Mouse (Mus musculus): ENCODE data around the gene Pus7. TPM values are rescaled to one million over a fixed set of nuclear protein-coding genes. Genes with fewer than 3 reads are reported as not detected.

Gene Pus7
- polyA plus RNA-seq, 1 experiment = not detected

DNA sequence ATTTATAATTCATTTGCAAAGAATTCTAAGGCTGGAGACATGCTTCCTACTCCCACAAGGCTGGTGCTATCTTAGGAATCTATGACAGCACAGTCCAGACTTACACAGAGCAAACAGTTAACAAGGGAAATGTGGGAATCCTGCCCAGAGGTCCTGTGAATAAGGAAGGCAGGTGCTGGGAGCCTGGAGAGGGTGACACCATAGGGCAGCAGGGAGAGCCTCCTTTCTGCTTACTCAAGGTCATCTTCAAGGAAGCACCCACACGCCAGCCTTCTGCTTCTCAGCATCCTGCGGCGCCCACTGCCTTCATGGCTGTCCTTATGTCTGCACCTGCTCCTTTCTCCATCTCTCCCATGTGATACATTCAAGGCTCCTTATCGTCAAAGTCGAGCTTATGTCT, 19.0 kb downstream of the Pus7 start:
- TF ChIP-seq CTCF (IDR thresholded peaks at IDR 0.05; ENCODE audit: insufficient read depth, low read depth, low read length) = no peak
- TF ChIP-seq POLR2A (IDR thresholded peaks at IDR 0.05; ENCODE audit: insufficient read depth, low read depth, low read length) = no peak
- no peak overlapping the region for H3K4me3 ChIP-seq (ENCODE audit: insufficient read depth, low read depth, low read length)
- peaks cover 3% of the 10 kb centered on the region; the same call in 1 of the 2 replicates for H3K4me1 ChIP-seq (ENCODE audit: control insufficient read depth, insufficient read depth, low read length)
- 79% methylated on average over 5 of the region's 5 CpGs for WGBS
- H3K27ac ChIP-seq (ENCODE audit: insufficient read depth, low read depth, low read length) = no peak overlapping the region

DNA sequence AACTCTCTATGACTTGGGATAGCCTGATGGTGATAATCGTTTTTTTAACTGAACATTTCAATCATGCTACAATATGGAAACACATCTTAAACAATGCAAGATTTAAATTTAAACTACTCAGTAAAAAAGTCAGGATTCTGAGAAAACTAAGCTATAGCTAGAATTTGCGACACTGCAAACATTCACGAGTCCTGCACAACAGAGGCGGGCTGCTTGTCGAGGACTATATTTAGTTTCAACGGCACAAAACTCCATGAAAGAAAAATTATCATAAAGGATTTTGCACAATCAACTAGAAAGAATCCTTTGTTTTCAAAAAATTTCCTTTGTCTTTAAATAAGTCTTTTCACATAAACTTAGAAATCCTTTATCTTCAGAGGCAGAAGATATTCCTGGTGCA, 21.0 kb downstream of the Pus7 start:
- no peak overlapping the region for H3K27ac ChIP-seq (ENCODE audit: insufficient read depth, low read depth, low read length)
- peaks cover 3% of the 10 kb centered on the region; the same call in 1 of the 2 replicates for H3K4me1 ChIP-seq (ENCODE audit: control insufficient read depth, insufficient read depth, low read length)
- TF ChIP-seq POLR2A (IDR thresholded peaks at IDR 0.05; ENCODE audit: insufficient read depth, low read depth, low read length) (no peak), CTCF (IDR thresholded peaks at IDR 0.05; ENCODE audit: insufficient read depth, low read depth, low read length) (no peak)
- 79% methylated on average over 6 of the region's 6 CpGs for WGBS
- no peak overlapping the region for H3K4me3 ChIP-seq (ENCODE audit: insufficient read depth, low read depth, low read length)

DNA sequence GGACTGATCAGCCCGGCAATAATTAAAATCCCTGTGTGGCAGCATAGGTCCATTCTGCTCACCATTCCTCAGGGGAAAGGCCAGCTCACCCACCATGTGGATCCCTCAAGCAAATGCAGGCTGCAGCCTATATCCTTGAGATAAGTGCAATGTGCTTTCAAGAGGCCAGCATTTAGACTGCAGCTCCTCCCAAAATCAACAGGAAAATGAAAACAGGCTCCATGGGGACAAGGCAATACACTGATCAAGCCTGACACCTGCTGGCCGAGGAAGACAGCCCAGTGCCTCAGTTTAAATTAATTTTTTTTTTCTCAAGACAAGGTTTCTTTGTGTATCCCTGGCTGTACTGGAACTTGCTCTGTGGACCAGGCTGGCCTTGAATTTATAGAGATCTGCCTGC, 24.9 kb downstream of the Pus7 start:
- no peak overlapping the region for H3K4me3 ChIP-seq (ENCODE audit: insufficient read depth, low read depth, low read length)
- no peak overlapping the region for H3K27ac ChIP-seq (ENCODE audit: insufficient read depth, low read depth, low read length)
- peak; percentile 35; the same call in 1 of the 2 replicates for TF ChIP-seq CTCF (IDR thresholded peaks at IDR 0.05; ENCODE audit: insufficient read depth, low read depth, low read length)
- no peak for TF ChIP-seq POLR2A (IDR thresholded peaks at IDR 0.05; ENCODE audit: insufficient read depth, low read depth, low read length)
- H3K4me1 ChIP-seq (ENCODE audit: control insufficient read depth, insufficient read depth, low read length) = no peaks in the 10 kb centered on the region
- WGBS = 19% methylated on average over 2 of the region's 2 CpGs

DNA sequence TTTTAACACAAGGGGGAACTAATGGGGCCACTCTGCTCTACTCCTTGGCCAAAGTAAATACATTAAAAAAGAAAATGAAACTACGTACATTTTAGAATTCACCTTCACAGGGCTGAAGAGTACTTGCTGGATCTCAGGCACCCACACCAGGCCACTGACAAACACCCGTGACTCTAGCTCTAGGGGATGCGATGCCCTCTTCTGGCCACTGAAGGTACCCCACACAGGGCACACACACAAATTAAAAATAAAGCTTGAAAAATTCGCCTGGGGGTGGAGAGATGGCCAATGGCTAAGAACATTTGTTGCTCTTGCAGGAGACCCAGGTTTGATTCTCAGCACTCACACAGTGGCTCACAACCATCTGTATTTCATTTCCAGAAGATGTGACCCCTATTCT, 27.1 kb downstream of the Pus7 start:
- Histone ChIP-seq H3K27ac (ENCODE audit: insufficient read depth, low read depth, low read length) (no peak overlapping the region), H3K4me3 (ENCODE audit: insufficient read depth, low read depth, low read length) (no peak overlapping the region), H3K4me1 (ENCODE audit: control insufficient read depth, insufficient read depth, low read length) (no peaks in the 10 kb centered on the region)
- 96% methylated on average over 4 of the region's 4 CpGs for WGBS
- TF ChIP-seq CTCF (IDR thresholded peaks at IDR 0.05; ENCODE audit: insufficient read depth, low read depth, low read length) (no peak), POLR2A (IDR thresholded peaks at IDR 0.05; ENCODE audit: insufficient read depth, low read depth, low read length) (no peak)

DNA sequence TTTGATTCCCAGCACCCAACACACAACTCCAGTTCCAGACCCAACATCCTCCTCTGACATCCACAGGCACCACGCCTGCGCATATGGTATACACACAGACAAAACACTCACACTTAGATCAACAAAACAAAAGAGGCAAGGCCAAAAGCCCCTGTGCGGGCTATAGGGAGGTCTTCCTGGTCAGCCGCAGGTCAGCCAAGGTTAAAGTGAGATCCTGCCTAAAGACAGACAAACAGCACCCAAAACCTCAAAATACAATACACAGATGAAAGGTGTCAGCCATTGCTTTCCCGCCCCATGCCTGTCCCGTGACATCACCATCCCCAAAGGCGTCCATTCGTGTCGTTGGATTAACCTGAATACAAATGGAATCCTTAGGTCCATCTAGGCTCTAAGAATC, 27.9 kb downstream of the Pus7 start:
- Histone ChIP-seq H3K4me3 (ENCODE audit: insufficient read depth, low read depth, low read length) (no peak overlapping the region), H3K4me1 (ENCODE audit: control insufficient read depth, insufficient read depth, low read length) (no peaks in the 10 kb centered on the region), H3K27ac (ENCODE audit: insufficient read depth, low read depth, low read length) (no peak overlapping the region)
- TF ChIP-seq CTCF (IDR thresholded peaks at IDR 0.05; ENCODE audit: insufficient read depth, low read depth, low read length) (no peak), POLR2A (IDR thresholded peaks at IDR 0.05; ENCODE audit: insufficient read depth, low read depth, low read length) (no peak)
- WGBS = 98% methylated on average over 9 of the region's 9 CpGs

DNA sequence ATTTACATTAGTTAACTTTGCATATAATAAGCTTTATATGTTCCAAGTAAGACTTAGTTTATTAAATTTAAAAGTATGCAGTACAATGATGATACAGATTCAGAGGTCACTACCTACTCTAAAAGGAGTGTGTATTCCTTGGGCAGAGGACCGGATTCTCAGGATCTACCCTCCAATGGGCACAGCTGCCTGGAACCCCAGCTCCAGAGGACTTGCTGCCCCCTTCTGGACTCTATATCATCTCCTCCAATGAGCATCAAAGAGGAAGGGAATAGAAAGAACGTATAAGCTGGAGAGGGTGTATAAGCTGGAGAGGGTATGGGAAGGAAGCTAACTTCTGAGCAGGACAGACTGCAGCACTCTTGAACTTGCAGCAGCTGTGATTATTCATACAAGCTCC, 33.6 kb downstream of the Pus7 start:
- H3K27ac ChIP-seq (ENCODE audit: insufficient read depth, low read depth, low read length) = no peak overlapping the region
- TF ChIP-seq CTCF (IDR thresholded peaks at IDR 0.05; ENCODE audit: insufficient read depth, low read depth, low read length) (no peak), POLR2A (IDR thresholded peaks at IDR 0.05; ENCODE audit: insufficient read depth, low read depth, low read length) (no peak)
- 52% methylated on average over 2 of the region's 2 CpGs for WGBS
- H3K4me3 ChIP-seq (ENCODE audit: insufficient read depth, low read depth, low read length) = no peak overlapping the region
- H3K4me1 ChIP-seq (ENCODE audit: control insufficient read depth, insufficient read depth, low read length) = no peaks in the 10 kb centered on the region

DNA sequence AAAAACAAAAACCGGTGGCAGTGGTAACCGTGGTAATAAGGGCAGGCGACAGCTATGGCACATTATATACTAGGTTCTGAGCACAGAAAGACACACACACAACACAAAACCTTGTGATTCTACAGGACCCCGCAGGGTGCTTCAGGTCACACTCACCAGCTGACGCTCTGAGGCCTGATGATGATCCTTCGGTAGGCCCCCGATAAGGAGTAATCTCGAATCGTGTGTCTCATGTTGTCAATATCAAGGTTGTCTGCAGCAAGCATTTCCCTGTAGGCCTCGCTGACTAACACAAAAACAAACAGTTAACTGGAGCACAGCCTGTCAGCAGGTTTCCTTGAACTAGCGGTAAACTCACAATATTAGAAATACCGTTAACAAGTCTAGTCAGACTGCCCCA, 40.2 kb downstream of the Pus7 start:
- Histone ChIP-seq H3K27ac (ENCODE audit: insufficient read depth, low read depth, low read length) (no peak overlapping the region), H3K4me3 (ENCODE audit: insufficient read depth, low read depth, low read length) (no peak overlapping the region), H3K4me1 (ENCODE audit: control insufficient read depth, insufficient read depth, low read length) (no peaks in the 10 kb centered on the region)
- TF ChIP-seq POLR2A (IDR thresholded peaks at IDR 0.05; ENCODE audit: insufficient read depth, low read depth, low read length) = no peak
- TF ChIP-seq CTCF (IDR thresholded peaks at IDR 0.05; ENCODE audit: insufficient read depth, low read depth, low read length) = no peak
- WGBS = 96% methylated on average over 12 of the region's 12 CpGs

DNA sequence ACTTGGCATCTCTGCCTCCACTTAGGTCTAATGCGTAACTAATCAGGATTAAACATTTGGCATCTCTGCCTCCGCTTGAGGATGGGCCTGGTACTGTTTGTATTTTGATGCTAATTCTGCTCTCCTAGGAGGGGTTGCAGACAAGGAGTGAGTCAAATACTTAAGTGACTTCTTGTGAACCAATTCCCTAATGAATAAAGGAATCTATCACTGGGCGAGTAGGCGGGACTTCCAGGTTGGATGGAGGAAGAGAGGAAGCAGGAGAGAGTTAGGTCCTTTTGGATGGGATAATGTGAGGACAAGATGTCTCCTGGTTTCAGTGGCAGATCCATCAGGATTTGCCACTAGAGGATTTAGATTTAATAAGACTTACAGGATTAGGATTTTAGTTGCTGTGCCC, 46.4 kb downstream of the Pus7 start:
- 67% methylated on average over 4 of the region's 4 CpGs for WGBS
- Histone ChIP-seq H3K4me3 (ENCODE audit: insufficient read depth, low read depth, low read length) (no peak overlapping the region), H3K27ac (ENCODE audit: insufficient read depth, low read depth, low read length) (no peak overlapping the region), H3K4me1 (ENCODE audit: control insufficient read depth, insufficient read depth, low read length) (no peaks in the 10 kb centered on the region)
- TF ChIP-seq CTCF (IDR thresholded peaks at IDR 0.05; ENCODE audit: insufficient read depth, low read depth, low read length) (no peak), POLR2A (IDR thresholded peaks at IDR 0.05; ENCODE audit: insufficient read depth, low read depth, low read length) (no peak)

DNA sequence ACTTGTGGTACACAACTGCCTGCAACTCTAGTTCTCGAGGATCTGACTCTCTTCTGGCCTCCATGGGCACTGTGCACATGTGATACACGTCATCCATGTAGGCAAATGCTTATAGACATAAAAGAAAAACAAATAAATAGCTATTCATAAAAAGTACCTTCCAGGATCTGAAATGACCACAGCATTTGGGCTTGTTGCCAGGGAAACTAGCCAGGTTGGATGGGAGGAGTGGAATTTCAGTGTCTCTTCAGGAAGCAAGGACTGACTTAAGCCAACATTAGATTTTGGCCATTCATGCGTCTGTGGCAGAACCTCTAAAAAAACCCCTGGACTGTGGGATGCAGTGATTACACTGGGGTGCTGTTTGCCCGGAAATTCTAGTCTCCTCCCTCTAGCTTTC, 47.1 kb downstream of the Pus7 start:
- 70% methylated on average over 4 of the region's 4 CpGs for WGBS
- no peak for TF ChIP-seq CTCF (IDR thresholded peaks at IDR 0.05; ENCODE audit: insufficient read depth, low read depth, low read length)
- TF ChIP-seq POLR2A (IDR thresholded peaks at IDR 0.05; ENCODE audit: insufficient read depth, low read depth, low read length) = no peak

DNA sequence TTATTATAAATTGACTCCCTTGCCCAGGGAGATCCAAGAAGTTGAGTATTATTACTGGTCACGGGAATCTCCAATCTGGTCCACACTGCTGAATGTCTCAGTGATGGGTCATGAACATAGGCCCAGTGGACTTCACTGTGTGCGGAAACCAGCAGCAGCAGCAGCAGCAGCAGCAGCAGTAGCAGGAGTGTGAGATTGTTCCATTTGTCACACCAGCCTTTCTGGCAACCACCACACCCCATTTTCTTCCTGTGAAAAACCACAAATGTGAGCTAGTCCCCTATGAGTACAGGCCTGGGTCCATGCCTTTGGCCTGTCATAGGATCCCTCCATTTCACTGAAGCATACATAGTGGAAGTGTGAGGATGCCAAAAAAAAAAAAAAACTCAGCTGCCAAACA, 61.6 kb downstream of the Pus7 start:
- Histone ChIP-seq H3K27ac (ENCODE audit: insufficient read depth, low read depth, low read length) (no peak overlapping the region), H3K4me3 (ENCODE audit: insufficient read depth, low read depth, low read length) (no peak overlapping the region), H3K4me1 (ENCODE audit: control insufficient read depth, insufficient read depth, low read length) (no peaks in the 10 kb centered on the region)
- WGBS = 98% methylated on average over 2 of the region's 2 CpGs
- TF ChIP-seq POLR2A (IDR thresholded peaks at IDR 0.05; ENCODE audit: insufficient read depth, low read depth, low read length) (no peak), CTCF (IDR thresholded peaks at IDR 0.05; ENCODE audit: insufficient read depth, low read depth, low read length) (no peak)

More for the DNA sequence above, 47.1 kb downstream of the Pus7 start:
- H3K4me1 ChIP-seq (ENCODE audit: control insufficient read depth, insufficient read depth, low read length) = no peaks in the 10 kb centered on the region
- H3K4me3 ChIP-seq (ENCODE audit: insufficient read depth, low read depth, low read length) = no peak overlapping the region
- no peak overlapping the region for H3K27ac ChIP-seq (ENCODE audit: insufficient read depth, low read depth, low read length)

Data from olfactory bulb, adult 2 months (tissue).